Mouse (Mus musculus) forebrain, postnatal 0 days (tissue): ENCODE measurements around the gene BC017158. TPM values are rescaled to one million over a fixed set of nuclear protein-coding genes. Genes with fewer than 3 reads are reported as not detected.

Experiments used
- ATAC-seq: fragments of 200-750 bp; cut with Nextera tagmentation; 2 replicates; pipeline ENCODE4 v1.8.0; 2017; ENCODE audit warnings: mild to moderate bottlenecking, moderate library complexity
- DNase-seq: peaks from one replicate; pipeline ENCODE4 v3.0.0-alpha.2; 2015
- H3K27ac ChIP-seq: fragments of 300-500 bp; sonication (generic); 2 replicates; pipeline ENCODE4 v1.5.1; 2014; ENCODE audit warnings: low read depth, mild to moderate bottlenecking, antibody characterized with exemption, low read length, moderate library complexity, mixed read lengths
- H3K27me3 ChIP-seq: fragments of 300-500 bp; sonication (generic); 2 replicates; pipeline ENCODE4 v1.6.1; 2014; ENCODE audit warnings: mild to moderate bottlenecking, low read length, mixed read lengths; ENCODE audit not compliant: insufficient read depth
- H3K36me3 ChIP-seq: fragments of 300-500 bp; sonication (generic); 2 replicates; pipeline ENCODE4 v1.6.1; 2014; ENCODE audit warnings: mild to moderate bottlenecking, moderate library complexity; ENCODE audit not compliant: insufficient read depth
- H3K4me1 ChIP-seq: fragments of 300-500 bp; sonication (generic); 2 replicates; pipeline ENCODE4 v1.6.1; 2014; ENCODE audit warnings: antibody characterized with exemption; ENCODE audit not compliant: insufficient read depth
- H3K4me2 ChIP-seq: fragments of 300-500 bp; sonication (generic); 2 replicates; pipeline ENCODE4 v1.6.1; 2014; ENCODE audit warnings: low read depth, mild to moderate bottlenecking, moderate library complexity
- H3K4me3 ChIP-seq: fragments of 300-500 bp; sonication (generic); 2 replicates; pipeline ENCODE4 v1.5.1; 2014; ENCODE audit warnings: low read depth, low read length, mixed read lengths
- H3K9ac ChIP-seq: fragments of 300-500 bp; sonication (generic); 2 replicates; pipeline ENCODE4 v1.6.1; 2014; ENCODE audit warnings: mild to moderate bottlenecking
- H3K9me3 ChIP-seq: fragments of 300-500 bp; sonication (generic); 2 replicates; pipeline ENCODE4 v1.6.1; 2016; ENCODE audit warnings: low read length
- CTCF ChIP-seq: sonication (generic); IDR thresholded peaks from 2 replicates; pipeline ENCODE4 v1.5.1; 2016; ENCODE audit warnings: antibody characterized with exemption, control low read depth, low read depth
- WGBS: fragments of 180-500 bp; shearing (Covaris S2); extraction: QIAGEN DNeasy Blood & Tissue Kit; methylation state at CpG from one replicate; pipeline ENCODE4 v1.1.7; 2014; 5-methylcytosine and 5-hydroxymethylcytosine counted together
- polyA plus RNA-seq: library from polyadenylated mRNA; unstranded; fragments of >200 nt; fragmentation: Nextera tagmentation; extraction: Ambion mirVana; gene quantifications from 2 replicates; pipeline ENCODE4 v1.2.1, GENCODE M21; 2015
- total RNA-seq: library from RNA; depleted of rRNA; stranded (reverse); fragments of >200 nt; gene quantifications from 2 replicates; pipeline ENCODE4 v1.2.3, GENCODE M21; 2014

The BC017158 gene
- total and polyA plus RNA-seq, 2 experiments from 2014 or later = 14.4 to 18.5 TPM

DNA sequence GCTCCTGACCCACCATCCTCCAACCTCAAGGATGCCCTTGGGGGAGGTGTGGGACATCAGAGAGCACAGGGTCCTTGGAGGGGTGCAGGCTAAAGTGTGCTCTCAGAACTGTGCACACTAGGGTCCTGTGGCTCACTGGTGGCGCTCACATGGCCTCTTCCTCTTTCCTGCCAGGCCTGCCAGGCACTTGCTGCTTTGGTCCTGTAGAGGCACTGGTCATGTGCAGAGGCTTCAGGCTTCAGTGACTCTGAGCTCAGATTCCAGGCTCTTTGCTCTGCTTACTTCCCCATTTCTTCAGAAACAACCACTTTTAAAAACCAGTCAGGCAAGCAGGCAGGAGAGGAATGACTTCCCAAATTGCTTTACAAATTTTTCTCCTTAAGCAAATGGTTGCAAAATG is 34.9 kb upstream of the BC017158 start:
- Histone ChIP-seq H3K9ac (no peak overlapping the region), H3K9me3 (no peaks in the 10 kb centered on the region), H3K36me3 (no peaks in the 10 kb centered on the region), H3K4me2 (no peak overlapping the region), H3K27ac (no peak overlapping the region), H3K4me1 (no peaks in the 10 kb centered on the region), H3K4me3 (no peak overlapping the region), H3K27me3 (no peaks in the 10 kb centered on the region)
- DNase-seq (no peak), ATAC-seq (no peak)
- no peak for TF ChIP-seq CTCF
- 90% methylated on average over 1 of the region's 1 CpGs for WGBS

DNA sequence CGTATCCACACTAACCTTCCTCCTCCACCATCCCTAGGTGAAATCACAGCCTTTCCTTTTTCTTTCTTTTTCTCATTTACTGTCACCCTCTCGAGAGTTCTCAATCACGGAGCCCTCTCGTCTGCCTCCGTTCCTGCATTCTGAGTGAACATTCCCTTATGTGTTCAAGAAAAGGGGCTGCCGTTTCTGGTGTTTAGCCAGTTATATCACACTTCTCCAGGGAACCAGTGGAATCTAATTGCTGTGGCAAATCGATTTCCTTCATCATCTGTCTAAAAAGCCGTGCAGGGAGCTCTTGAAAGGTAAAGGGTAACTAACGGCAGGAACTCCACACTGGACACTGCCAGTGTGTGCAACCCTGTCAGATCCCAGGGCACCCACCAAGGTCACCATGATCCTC is 33.0 kb upstream of the BC017158 start:
- TF ChIP-seq CTCF = no peak
- H3K9ac ChIP-seq = no peak overlapping the region
- H3K4me1 ChIP-seq = no peaks in the 10 kb centered on the region
- no peak for ATAC-seq
- WGBS = 64% methylated on average over 9 of the region's 9 CpGs
- H3K4me2 ChIP-seq = no peak overlapping the region
- no peak for DNase-seq
- H3K27ac ChIP-seq = no peak overlapping the region
- no peak overlapping the region for H3K4me3 ChIP-seq
- H3K27me3 ChIP-seq = no peaks in the 10 kb centered on the region
- no peaks in the 10 kb centered on the region for H3K36me3 ChIP-seq
- no peaks in the 10 kb centered on the region for H3K9me3 ChIP-seq

DNA sequence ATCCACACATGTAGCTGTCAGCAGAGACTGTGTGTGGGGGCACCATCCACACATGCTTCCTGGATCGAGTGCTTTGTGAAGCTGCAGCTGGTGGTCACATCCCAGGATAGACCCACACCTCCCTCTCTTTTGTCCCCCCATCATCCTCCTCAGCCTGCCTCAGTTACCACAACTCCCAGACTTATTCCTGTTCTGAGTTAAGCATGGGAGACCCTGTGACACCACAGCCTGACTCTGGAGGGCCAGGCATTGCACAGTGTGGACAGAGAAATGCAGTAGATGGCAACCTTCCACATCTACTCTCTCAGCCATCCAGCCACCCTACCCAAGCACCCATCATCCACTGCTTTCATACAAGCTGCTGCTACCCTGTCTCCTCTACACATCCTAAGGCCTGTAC is 27.0 kb upstream of the BC017158 start:
- H3K36me3 ChIP-seq = no peaks in the 10 kb centered on the region
- H3K9me3 ChIP-seq = no peaks in the 10 kb centered on the region
- H3K27me3 ChIP-seq = no peaks in the 10 kb centered on the region
- ATAC-seq (no peak), DNase-seq (no peak)
- no peaks in the 10 kb centered on the region for H3K4me1 ChIP-seq
- no peak overlapping the region for H3K4me2 ChIP-seq
- no peak overlapping the region for H3K4me3 ChIP-seq
- no peak for TF ChIP-seq CTCF
- H3K27ac ChIP-seq = no peak overlapping the region
- 72% methylated on average over 1 of the region's 1 CpGs for WGBS
- no peak overlapping the region for H3K9ac ChIP-seq

DNA sequence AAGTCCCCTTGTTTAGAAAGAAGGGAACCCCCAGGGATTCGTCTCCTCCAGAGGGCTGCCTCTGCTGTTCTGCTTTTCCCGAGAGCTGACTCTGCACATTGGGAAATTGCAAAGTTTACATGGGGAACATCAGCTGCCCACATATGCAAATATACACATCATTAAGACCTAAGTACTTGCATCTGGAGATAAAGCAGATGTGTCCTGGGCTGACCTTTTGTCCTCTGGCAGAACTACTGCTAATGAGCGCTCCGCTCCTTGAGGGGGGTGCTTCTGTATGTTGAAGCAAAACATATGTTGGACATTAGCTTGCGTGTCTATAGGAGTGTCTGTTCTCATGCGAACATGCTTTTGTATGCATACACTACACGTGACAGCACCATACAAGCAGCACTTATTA is 23.3 kb upstream of the BC017158 start:
- Histone ChIP-seq H3K4me3 (no peak overlapping the region), H3K27ac (no peak overlapping the region), H3K4me1 (no peaks in the 10 kb centered on the region), H3K9me3 (no peaks in the 10 kb centered on the region), H3K4me2 (no peak overlapping the region), H3K27me3 (no peaks in the 10 kb centered on the region), H3K9ac (no peak overlapping the region), H3K36me3 (no peaks in the 10 kb centered on the region)
- ATAC-seq = no peak
- WGBS = 71% methylated on average over 7 of the region's 7 CpGs
- DNase-seq = no peak
- no peak for TF ChIP-seq CTCF

DNA sequence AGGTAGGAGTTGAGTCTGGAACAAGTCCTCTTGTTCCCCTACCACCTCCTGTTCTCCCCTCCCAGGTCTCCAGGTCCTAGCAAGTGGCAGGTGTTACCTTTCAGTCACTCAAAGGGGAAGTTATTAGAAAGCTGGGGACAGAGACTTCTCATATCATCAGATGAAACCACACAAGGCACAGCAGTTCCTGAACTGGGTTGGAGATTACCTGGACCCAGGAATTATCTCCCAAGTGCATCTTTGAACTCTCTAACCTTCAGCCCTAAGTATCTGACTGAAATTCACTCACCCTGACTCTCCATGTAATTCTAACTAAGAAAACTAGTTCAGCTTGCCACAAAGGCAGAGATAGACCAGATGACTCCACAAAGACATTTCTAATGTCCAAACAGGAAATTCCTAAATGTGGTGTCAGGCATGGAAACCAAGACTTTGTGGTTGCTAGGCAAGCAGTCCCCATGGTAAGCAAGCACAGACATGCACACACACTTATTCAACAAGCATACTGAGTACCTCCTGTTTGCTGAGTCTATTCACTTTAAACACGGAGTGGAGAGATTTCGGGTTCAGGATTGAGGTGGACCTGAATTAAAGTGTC is 22.3 kb upstream of the BC017158 start:
- H3K9me3 ChIP-seq = no peaks in the 10 kb centered on the region
- no peak overlapping the region for H3K4me3 ChIP-seq
- H3K9ac ChIP-seq = no peak overlapping the region
- ATAC-seq (no peak), DNase-seq (no peak)
- H3K27me3 ChIP-seq = no peaks in the 10 kb centered on the region
- H3K4me1 ChIP-seq = no peaks in the 10 kb centered on the region
- no peak overlapping the region for H3K4me2 ChIP-seq
- TF ChIP-seq CTCF = no peak
- no peaks in the 10 kb centered on the region for H3K36me3 ChIP-seq
- no peak overlapping the region for H3K27ac ChIP-seq
- WGBS = 75% methylated on average over 2 of the region's 2 CpGs

DNA sequence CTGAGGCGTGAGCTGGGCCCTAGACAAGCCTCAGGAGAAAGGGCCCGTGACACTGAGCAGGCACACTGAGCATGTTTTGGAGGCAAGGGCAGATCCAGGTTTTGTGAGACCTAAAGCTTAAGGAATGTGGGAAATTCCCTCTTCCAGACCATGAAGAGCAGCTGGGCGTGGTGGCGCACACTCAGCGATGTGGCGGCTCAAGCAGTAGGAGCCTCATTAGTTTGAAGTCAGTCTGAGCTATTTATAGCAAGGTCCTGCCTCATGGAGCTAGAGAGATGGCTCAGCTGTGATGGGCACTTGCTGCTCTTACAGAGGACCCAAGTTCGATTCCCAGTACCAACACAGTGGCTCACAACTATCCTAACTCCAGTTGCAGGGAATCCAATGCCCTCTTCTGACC is 21.2 kb upstream of the BC017158 start:
- no peak overlapping the region for H3K27ac ChIP-seq
- H3K9ac ChIP-seq = no peak overlapping the region
- DNase-seq (no peak), ATAC-seq (no peak)
- H3K4me2 ChIP-seq = no peak overlapping the region
- no peaks in the 10 kb centered on the region for H3K4me1 ChIP-seq
- TF ChIP-seq CTCF = no peak
- H3K4me3 ChIP-seq = no peak overlapping the region
- no peaks in the 10 kb centered on the region for H3K9me3 ChIP-seq
- no peaks in the 10 kb centered on the region for H3K36me3 ChIP-seq
- H3K27me3 ChIP-seq = no peaks in the 10 kb centered on the region
- 93% methylated on average over 7 of the region's 7 CpGs for WGBS

DNA sequence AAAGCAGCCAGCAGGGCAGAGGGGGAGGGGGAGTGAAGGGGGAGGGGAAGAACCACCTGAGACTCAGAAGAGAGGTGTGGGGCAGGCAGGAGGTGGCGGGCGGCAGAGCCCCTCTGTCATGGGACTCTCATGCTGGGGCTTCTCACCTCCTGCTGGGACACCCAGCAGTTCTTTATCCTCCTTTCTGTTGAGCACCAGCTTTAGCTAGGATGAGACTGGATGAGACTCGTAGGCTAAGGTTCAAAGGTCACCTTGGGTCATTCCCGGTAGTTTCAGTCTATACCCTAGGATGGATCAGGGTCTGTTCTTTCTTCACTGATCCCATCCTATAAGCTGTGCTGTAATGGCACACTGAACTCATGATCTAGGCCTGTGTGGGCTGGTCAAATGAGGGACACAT is 19.0 kb upstream of the BC017158 start:
- Histone ChIP-seq H3K27me3 (no peaks in the 10 kb centered on the region), H3K4me1 (no peaks in the 10 kb centered on the region), H3K4me3 (no peak overlapping the region), H3K4me2 (no peak overlapping the region), H3K9me3 (no peaks in the 10 kb centered on the region), H3K27ac (no peak overlapping the region), H3K36me3 (no peaks in the 10 kb centered on the region), H3K9ac (no peak overlapping the region)
- no peak for TF ChIP-seq CTCF
- 50% methylated on average over 4 of the region's 4 CpGs for WGBS
- ATAC-seq (no peak), DNase-seq (no peak)
